Mouse (Mus musculus) gastrocnemius, adult 18-20 months (tissue): ENCODE measurements at regions not wholly inside any gene's neighbourhood (a gene's known extent, or its start where the extent isn't known, plus 50 kb on each side); places are given as distances from the start of the nearest gene placed in this dataset.
"Not testable (repeated sequence)": the region's sequence is repeated elsewhere in the genome, so short reads cannot be mapped to it uniquely, and the experiment has no call there.

Experiments
- DNase-seq: peaks from one replicate; pipeline ENCODE4 v3.0.0; 2021; ENCODE audit warnings: low spot score

- DNase-seq = no peak
Measured at GRCm38 (mm10) chr10:118602922-118603321, 162.1 kb downstream of the Ifng start.

- DNase-seq = no peak
Measured at GRCm38 (mm10) chr10:118603857-118604414, 163.1 kb downstream of the Ifng start.

GRCm38 (mm10) chr10:118605156-118605821 lies 164.4 kb downstream of the Ifng start:
- DNase-seq = no peak

GRCm38 (mm10) chr10:118607418-118607817 lies 166.6 kb downstream of the Ifng start:
- DNase-seq = no peak

GRCm38 (mm10) chr10:118608376-118609145 lies 167.7 kb downstream of the Ifng start:
- no peak for DNase-seq

GRCm38 (mm10) chr10:118609157-118609556 lies 168.3 kb downstream of the Ifng start:
- no peak for DNase-seq

- DNase-seq = no peak
Measured at GRCm38 (mm10) chr10:118610868-118611461, 170.1 kb downstream of the Ifng start.

- no peak for DNase-seq
Measured at GRCm38 (mm10) chr10:118612091-118612490, 171.2 kb downstream of the Ifng start.

- no peak for DNase-seq
Measured at GRCm38 (mm10) chr10:118613056-118613695, 172.3 kb downstream of the Ifng start.

- DNase-seq = no peak
Measured at GRCm38 (mm10) chr10:118614251-118614865, 173.5 kb downstream of the Ifng start.

- no peak for DNase-seq
Measured at GRCm38 (mm10) chr10:118615131-118616020, 174.5 kb downstream of the Ifng start.

- DNase-seq = no peak
Measured at GRCm38 (mm10) chr10:118616031-118616615, 175.3 kb downstream of the Ifng start.

GRCm38 (mm10) chr10:118617291-118618044 lies 176.6 kb downstream of the Ifng start:
- DNase-seq = peak; percentile 5

- DNase-seq = not testable (repeated sequence)
Measured at GRCm38 (mm10) chr10:118618251-118618650, 177.4 kb downstream of the Ifng start.

GRCm38 (mm10) chr10:118618766-118619600 lies 178.1 kb downstream of the Ifng start:
- no peak for DNase-seq

GRCm38 (mm10) chr10:118619601-118620000 lies 178.8 kb downstream of the Ifng start:
- DNase-seq = no peak

GRCm38 (mm10) chr10:118620611-118621010 lies 179.8 kb downstream of the Ifng start:
- no peak for DNase-seq

- DNase-seq = no peak
Measured at GRCm38 (mm10) chr10:118621546-118621945, 180.7 kb downstream of the Ifng start.
